Mouse (Mus musculus): ENCODE data around the gene Spns1.

Spns1 gene

DNA sequence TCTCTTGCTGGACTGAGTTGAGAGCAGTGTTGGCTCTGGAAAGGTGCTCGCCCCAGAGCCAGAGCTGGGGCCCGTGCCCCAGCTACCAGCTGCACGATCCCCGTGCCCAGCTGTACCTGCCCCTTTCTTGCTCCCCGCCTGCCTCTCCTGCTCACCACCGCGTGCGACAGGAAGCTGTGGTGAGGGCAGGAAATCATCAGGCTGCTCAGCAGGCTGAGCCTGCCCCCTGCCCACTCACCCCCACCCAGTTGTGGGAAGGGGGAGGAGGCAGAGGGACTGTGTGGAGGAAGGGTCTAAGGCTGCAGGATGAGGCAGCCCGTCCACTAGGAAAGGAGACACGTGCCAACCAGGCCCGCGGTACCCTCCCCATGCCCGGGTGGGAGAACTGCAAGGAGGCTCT lies 7.9 kb downstream of the Spns1 start, which contains the start of gene Lat:
Gene Lat, minus strand, starts transcription at position 178 of the 400 bp plus-strand sequence.
- no peak for DNase-seq (ENCODE audit: low spot score in 2 of 2)

GRCm38 (mm10) chr7:126368367-126368766 lies 8.9 kb downstream of the Spns1 start:
- no peak for DNase-seq (ENCODE audit: low spot score in 2 of 2)

DNA sequence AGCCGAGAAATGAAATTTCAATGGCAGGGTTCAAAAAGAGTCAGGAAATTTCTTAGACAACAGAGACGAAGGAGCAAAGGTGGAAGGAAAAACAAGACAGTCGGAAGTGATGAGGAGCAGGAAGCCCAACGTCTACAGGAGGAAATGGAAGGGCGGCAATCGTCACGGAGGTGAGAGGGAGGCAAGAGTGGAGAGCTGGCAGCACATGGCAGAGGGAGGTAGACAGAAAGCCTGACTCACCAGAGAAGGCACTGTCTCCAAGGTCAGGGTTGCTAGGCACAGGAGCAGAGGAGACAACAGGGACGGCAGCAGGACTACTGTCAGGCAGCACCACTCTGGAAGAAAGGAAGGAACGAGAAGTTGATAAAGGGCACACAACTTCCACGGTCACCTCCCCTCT lies 9.6 kb downstream of the Spns1 start:
- DNase-seq (ENCODE audit: low spot score in 2 of 2): no peak

- no peak for DNase-seq (ENCODE audit: low spot score in 2 of 2)
Observed at GRCm38 (mm10) chr7:126363038-126363437, 14.2 kb downstream of the Spns1 start.

GRCm38 (mm10) chr7:126359049-126359448 lies 18.2 kb downstream of the Spns1 start:
- DNase-seq (ENCODE audit: low spot score in 2 of 2): no peak

DNA sequence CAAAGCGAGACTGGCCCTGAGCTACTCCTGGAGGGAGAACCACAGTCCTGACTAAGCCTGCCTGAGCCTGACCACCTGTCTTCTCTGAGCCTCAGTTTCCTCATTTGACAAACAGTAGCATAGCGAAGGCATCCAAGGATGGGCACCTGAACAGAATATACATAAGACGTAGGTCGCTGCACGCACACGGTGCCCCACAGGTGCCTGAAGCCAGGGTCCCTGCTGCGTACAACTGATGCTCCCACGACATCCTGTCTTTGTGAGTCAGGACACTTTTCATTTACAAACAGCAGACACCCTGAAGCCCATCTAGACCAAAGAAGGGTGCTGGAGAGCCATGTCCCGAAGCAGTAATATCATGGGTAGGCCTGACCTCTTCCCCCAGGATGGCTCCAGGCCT lies 18.8 kb downstream of the Spns1 start:
- no peak for DNase-seq (ENCODE audit: low spot score in 2 of 2)

- no peak for DNase-seq (ENCODE audit: low spot score in 2 of 2)
Observed at GRCm38 (mm10) chr7:126357838-126358237, 19.4 kb downstream of the Spns1 start.

- no peak for DNase-seq (ENCODE audit: low spot score in 2 of 2)
Observed at GRCm38 (mm10) chr7:126356793-126357591, 20.3 kb downstream of the Spns1 start.

- peak in 1 of 2 experiments; percentile 24 for DNase-seq (ENCODE audit: low spot score in 2 of 2)
Observed at GRCm38 (mm10) chr7:126355847-126356597, 21.2 kb downstream of the Spns1 start.

DNA sequence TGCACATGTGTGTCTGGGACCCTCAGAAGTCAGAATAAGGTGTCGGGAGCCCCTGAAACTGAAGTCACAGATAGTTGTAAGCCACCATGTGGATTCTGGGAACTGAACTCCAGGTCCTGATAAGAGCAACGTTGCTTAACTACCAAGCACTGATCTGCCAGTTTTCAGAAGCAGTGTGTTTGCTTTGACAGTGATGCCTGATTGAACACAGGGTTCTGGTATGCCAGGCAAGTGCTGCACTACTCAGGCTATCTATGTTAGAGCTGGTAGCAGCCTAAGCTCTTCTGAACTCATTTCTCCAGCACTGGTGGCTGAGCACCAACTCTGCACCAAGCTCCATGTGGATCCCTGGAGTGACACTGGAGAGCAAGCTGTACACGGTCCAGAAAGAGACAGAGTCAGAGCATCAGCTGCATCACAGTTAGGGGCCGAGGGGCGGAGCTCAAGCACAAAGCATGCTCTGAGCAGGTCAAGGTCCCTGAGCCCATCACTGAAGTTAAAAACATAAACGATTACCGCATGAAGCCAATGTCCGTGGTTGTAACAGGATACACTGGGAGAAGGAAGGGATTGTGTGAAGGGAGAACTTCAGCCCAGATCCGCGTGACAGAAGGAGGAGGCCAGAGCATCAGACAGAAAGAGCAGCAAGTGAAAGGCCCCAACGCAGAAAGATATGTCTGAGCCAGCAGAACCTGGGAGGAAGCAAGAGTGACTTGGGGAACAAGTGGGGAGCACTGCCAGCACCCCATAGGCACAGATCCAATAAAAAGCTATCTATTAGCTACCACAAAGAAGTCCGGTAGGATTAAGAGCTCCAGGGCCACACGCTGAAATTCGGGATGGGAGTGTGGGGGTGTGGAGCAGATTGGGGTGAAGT lies 22.3 kb downstream of the Spns1 start:
- DNase-seq (ENCODE audit: low spot score in 2 of 2): no peak

DNA sequence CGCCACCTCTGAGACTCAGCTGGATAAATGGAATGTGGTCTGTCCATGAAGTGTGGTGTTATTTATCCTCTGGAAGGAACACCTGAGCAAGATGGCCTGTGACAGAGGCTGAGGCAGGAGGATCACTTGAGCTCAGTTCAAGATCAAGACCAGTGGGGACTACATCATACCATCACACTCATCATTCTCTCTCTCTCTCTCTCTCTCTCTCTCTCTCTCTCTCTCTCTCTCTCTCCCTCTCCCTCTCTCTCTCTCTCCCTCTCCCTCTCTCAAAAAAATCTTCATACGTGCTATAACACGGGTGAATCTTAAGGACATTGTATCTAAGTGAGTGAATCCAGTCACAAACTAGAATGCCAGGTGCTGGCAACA lies 23.3 kb downstream of the Spns1 start:
- no peak for DNase-seq (ENCODE audit: low spot score in 2 of 2)

DNA sequence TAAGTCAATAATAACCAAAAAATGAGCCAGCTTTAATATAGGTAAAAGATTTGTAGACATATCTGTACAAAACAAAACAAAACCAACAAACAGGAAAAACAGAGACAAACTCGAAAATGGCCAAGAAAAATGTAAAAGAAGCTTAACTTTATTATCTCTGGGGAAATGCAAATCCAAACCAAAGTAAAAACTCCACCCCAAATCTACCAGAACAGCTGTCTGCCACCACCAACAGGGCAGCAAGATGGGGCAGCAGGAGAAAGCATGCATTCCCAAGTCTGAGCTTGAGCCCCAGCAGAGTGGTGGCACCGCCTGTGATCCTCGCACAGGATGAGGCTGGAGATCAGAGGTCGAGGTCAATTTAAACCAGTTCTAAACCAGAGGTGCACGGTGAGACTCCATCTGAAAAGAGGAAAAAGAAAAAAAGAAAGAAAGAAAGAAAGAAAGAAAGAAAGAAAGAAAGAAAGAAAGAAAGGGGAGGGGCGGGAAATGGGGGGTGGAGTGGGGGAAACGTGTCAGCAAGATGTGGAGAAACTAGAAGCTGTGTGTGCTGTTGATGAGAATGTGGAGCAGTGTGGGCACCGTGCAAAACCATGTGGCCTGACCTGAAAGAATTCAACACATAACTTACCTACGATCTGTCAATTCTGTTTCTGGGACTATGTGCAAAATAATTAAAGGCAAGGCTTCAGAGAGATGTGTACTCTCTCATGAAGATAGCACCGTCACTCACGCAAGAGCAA lies 23.8 kb downstream of the Spns1 start:
- DNase-seq (ENCODE audit: low spot score in 2 of 2): no peak

- no peak for DNase-seq (ENCODE audit: low spot score in 2 of 2)
Observed at GRCm38 (mm10) chr7:126351419-126351951, 25.8 kb downstream of the Spns1 start.

DNA sequence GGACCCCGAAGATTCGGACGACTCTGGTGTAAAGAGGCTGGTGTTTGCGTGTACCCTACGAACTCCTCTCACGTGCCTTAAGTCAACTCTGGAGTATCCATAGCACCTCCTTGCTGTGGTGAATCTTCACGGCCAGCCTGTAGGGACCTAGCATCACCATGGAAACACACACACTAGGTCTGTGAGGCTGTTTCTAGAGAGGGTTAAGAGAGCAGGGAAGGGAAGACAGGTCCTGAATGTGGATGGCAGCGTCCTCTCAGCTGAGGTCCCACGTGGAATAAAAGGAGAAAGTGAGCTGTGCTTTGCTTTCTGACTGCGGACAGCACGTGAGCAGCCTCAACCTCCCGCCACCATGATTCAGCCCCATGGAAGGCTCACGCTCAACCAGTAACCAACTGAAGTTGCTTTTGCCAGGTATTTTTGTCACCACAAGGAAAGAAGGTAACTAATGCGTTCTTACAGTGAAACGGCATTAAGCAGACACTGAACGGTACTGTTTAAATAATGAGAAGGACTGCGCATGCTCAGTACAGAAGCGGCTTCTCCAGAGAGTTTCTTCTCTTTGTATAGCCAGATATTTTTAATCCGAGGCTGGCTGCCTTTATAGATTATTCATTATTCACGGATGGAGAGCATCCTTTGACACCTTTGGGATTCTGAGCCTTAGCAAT lies 26.4 kb downstream of the Spns1 start:
- DNase-seq (ENCODE audit: low spot score in 2 of 2): no peak

GRCm38 (mm10) chr7:126348293-126348692 lies 29.0 kb downstream of the Spns1 start:
- DNase-seq (ENCODE audit: low spot score in 2 of 2): no peak

DNA sequence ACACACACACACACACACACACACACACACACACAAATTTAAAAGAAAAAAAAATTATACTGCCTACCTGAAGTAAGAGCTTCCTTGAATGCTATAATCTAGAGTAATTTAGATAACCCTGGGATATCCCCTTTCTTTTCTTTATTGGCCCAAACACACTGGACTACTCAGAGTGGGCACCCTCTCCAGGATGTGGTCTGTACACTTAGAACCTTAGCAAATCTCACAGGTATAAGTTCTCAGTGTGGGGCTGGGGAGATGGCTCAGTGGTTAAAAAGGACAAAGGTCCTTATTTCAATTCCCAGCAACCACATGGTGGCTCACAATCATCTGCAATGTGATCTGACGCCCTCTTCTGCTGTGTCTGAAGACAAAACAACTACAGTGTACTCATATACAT lies 30.2 kb downstream of the Spns1 start:
- DNase-seq (ENCODE audit: low spot score in 2 of 2): no peak

DNA sequence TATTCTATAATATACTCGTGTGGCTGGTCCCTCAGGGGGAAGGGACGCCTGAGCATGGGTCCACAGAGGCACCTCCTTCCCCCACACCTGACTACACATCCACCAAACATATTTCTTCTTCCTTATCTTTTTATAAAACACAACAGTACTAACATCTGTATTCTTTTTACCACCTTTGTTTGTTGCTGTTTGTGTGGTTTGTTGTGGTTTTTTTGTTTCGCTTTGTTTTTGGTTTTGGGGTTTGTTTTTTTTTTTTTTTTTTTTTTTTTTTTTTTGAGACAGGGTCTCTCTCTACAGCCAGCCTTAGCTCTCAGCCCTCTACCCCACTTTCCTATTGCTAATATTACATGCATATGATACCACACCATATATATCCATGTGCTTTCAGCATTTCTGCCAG lies 31.3 kb downstream of the Spns1 start:
- no peak for DNase-seq (ENCODE audit: low spot score in 2 of 2)

DNA sequence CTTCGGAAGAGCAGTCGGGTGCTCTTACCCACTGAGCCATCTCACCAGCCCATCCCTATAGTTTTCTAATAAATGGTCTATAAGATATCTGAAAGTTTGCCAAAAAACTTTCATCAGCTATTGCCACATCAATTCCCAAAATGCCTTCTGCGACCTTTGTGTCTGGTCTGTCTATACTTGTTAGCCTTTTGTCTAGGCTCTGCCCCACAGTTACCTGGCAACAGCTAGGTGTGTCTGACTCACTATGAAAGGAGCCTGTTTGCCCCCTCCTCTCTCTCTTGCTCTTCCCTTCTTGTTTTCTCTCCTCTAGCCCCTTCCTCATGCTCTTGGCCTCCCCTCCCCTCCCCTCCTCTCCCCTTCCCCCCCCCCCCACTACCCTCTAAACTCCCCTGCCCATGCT lies 31.7 kb downstream of the Spns1 start:
- no peak for DNase-seq (ENCODE audit: low spot score in 2 of 2)

- DNase-seq (ENCODE audit: low spot score in 2 of 2): no peak
Observed at GRCm38 (mm10) chr7:126340896-126341295, 36.4 kb downstream of the Spns1 start.

- no peak for DNase-seq (ENCODE audit: low spot score in 2 of 2)
Observed at GRCm38 (mm10) chr7:126340206-126340618, 37.0 kb downstream of the Spns1 start.
